Mouse (Mus musculus) brain, embryonic 14.5 days (tissue): ENCODE measurements around the gene Sdk1. TPM values are rescaled to one million over a fixed set of nuclear protein-coding genes. Genes with fewer than 3 reads are reported as not detected.

ENCODE experiments used
- DNase-seq: peaks from one replicate; pipeline ENCODE4 v3.0.0-alpha.2; 2011; ENCODE audit warnings: low read depth
- CTCF ChIP-seq: fragments of 200-500 bp; IDR thresholded peaks from 2 replicates; pipeline ENCODE4 v1.5.1; 2012; ENCODE audit warnings: inconsistent platforms, mild to moderate bottlenecking, moderate library complexity, borderline replicate concordance; ENCODE audit not compliant: insufficient read depth, insufficient read length; ENCODE audit errors: extremely low read depth
- POLR2A ChIP-seq: fragments of 200-500 bp; IDR thresholded peaks from 2 replicates; pipeline ENCODE4 v1.6.1; 2012; ENCODE audit warnings: mild to moderate bottlenecking, inconsistent platforms, borderline replicate concordance; ENCODE audit not compliant: poor library complexity, insufficient read depth, insufficient read length, severe bottlenecking; ENCODE audit errors: extremely low read depth
- polyA plus RNA-seq: library from polyadenylated mRNA; depleted of rRNA; stranded (reverse); fragments of >200 nt; gene quantifications from 2 replicates; pipeline ENCODE4 v1.2.3, GENCODE M21; 2012

The Sdk1 gene
- polyA plus RNA-seq, 1 experiment = 7.3 TPM

DNA sequence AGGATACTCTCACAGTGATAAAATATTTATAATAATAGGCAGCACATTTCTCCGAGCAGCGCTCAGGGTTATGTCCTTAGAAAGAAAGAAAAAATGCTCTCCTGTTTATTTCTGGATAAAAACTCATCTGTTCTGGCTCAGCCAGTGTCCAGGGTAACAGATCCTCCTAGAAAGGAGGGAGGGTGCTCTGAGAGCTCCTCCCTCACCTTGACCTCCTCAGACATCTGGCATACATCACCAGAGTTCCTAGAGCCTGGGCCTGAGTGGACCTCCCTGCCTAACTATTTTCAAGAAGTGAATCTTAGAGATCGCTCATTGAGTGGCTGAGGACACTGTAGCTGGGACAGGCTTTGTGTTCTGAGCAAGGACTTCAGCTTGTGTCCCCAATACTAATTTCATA lies 760.7 kb downstream of the Sdk1 start:
- TF ChIP-seq CTCF (no peak), POLR2A (no peak)

GRCm38 (mm10) chr5:142010189-142010588 lies 768.9 kb downstream of the Sdk1 start:
- TF ChIP-seq CTCF = no peak
- TF ChIP-seq POLR2A = no peak
- no peak for DNase-seq

More for the DNA sequence above, 760.7 kb downstream of the Sdk1 start:
- no peak for DNase-seq

- TF ChIP-seq POLR2A = no peak
- TF ChIP-seq CTCF = no peak
- DNase-seq = no peak
These were observed 775.7 kb downstream of the Sdk1 start for GRCm38 (mm10) chr5:142017001-142017400.

DNA sequence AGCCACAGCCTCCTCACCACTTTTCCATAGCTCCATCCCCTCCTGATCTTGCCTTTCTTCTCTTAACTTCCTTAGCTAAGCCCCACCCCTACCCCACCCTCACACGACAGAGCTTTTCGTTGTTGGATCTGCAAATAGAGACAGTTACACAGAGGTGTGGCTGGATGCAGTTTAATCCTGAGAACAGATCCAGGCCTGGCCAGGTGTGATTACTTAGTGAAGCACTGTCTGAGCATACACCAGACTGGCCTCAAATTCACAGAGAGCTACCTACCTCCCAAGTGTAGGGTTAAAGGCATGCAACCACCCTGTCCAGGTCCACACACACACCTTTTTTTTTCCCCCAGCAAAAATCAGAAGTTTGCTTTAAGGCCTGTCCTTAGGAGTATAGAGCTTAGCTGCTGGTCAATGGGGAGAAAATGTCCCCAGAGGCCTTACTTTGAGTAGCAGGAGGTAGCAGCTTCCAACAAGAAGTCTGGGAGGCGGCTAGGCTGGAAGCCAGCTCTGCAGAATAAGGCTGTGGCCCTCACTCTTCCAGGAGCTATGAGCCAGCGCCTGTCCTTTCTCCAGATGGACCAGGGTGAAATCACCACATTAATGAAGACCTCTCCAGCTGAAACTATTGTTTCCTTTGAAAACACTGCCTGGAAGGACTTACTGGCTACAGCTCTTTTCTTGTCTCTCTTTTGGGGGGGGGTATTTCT lies 781.7 kb downstream of the Sdk1 start:
- DNase-seq = no peak

GRCm38 (mm10) chr5:142024448-142024847 lies 783.2 kb downstream of the Sdk1 start:
- peak; percentile 21 for DNase-seq

More for the DNA sequence above, 781.7 kb downstream of the Sdk1 start:
- TF ChIP-seq POLR2A = no peak
- no peak for TF ChIP-seq CTCF

GRCm38 (mm10) chr5:142036536-142036935 lies 795.2 kb downstream of the Sdk1 start:
- no peak for TF ChIP-seq CTCF
- TF ChIP-seq POLR2A = no peak
- DNase-seq = peak; percentile 22

More at GRCm38 (mm10) chr5:142024448-142024847, 783.2 kb downstream of the Sdk1 start:
- TF ChIP-seq CTCF (no peak), POLR2A (no peak)

GRCm38 (mm10) chr5:142039236-142039635 lies 797.9 kb downstream of the Sdk1 start:
- no peak for TF ChIP-seq POLR2A
- TF ChIP-seq CTCF = no peak
- DNase-seq = no peak

- DNase-seq = no peak
- TF ChIP-seq POLR2A = no peak
- TF ChIP-seq CTCF = no peak
These were observed 798.7 kb downstream of the Sdk1 start for GRCm38 (mm10) chr5:142039891-142040530.

DNA sequence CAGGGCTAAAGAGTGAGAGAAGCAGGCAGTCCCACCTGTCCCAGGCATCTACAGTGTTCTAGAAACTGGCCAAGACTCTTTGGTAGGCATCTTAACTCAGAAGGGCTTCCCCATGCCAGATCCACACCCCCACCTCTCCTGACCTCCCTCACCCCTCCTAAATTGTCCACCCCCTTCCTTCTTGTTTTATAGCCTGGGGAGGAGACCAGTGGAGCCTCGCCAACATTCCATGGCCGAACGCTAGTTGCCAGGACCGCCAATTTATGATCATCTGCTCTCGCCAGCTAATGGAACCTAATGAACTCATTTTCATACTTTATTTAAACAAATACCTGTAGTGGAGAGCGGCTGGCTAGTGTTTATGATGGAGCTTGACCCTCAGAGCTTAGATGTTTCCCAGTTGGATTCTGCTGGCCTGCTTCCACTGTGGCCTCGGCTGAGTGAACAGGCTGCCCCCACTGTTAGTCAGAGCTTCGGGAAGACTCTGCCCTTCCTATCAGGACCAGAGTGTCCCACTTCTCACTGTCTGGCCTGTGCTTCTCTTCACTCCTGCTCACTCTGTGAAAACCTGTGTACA lies 800.0 kb downstream of the Sdk1 start:
- DNase-seq = no peak
- TF ChIP-seq POLR2A (no peak), CTCF (no peak)

DNA sequence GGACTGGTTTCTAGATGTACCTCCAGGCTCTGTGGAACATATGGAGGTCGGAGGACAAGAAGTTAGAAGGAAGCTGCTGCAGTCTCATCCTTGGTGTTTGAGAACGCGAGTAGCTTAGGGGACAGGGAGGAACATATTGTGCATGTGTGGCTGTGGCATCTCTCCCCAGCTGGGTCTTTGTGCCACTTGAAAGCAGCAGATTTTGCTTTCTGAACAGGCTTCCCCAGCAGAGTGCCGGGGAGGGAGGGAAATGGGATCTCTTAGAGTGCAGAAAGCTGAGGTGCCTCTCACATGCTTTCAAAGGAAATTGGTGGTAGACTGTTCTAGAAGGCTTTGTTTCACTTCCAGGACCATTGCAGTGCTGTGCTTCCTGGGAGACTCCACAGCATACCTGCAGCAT lies 820.5 kb downstream of the Sdk1 start:
- DNase-seq = peak; percentile 48
- no peak for TF ChIP-seq POLR2A
- TF ChIP-seq CTCF = no peak

DNA sequence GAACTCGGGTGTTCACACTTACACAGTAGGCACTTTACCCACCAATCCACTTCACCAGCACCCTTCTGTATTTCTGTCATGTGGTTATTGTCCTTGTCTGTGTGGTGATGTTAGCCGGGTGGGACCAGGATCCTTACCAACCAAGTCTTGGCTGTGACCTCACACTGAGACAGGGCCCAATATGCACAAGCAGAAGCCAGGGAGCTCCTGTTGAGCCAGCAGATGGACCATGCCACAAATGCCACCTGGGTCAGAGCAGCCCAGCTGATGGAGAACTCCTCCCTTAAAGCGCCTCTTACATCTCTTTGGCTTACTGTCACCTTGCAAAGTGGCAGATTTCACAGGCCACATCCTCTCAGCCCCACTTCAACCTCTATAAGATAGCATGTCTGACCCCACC lies 830.0 kb downstream of the Sdk1 start:
- DNase-seq = no peak
- no peak for TF ChIP-seq CTCF
